Mouse (Mus musculus) T-helper 2 cell (primary cell): ENCODE results near the gene Vegfc.

Experiments
- in situ Hi-C: fragments of 300-600 bp; cut with MboI, MseI; formaldehyde crosslinking; loops from one replicate; pipeline ENCODE4 v1.15.1; 2025; ENCODE audit warnings: high pct_unique_total_duplicates

The Vegfc gene

GRCm38 (mm10) chr8:54185336-54185735 lies 107.9 kb downstream of the Vegfc start:
- in situ Hi-C loops = loop anchor here (25.0 kb wide), 1 partner anchor 302 kb away; no protein-coding TSS in a partner anchor

- in situ Hi-C loops = loop anchor here (25.0 kb wide), 1 partner anchor 301 kb away; no protein-coding TSS in a partner anchor
These were observed 108.5 kb downstream of the Vegfc start for GRCm38 (mm10) chr8:54185927-54186326.

GRCm38 (mm10) chr8:54216250-54216649 lies 138.8 kb downstream of the Vegfc start:
- in situ Hi-C loops = no loop called here

- in situ Hi-C loops = loop anchor here (10.0 kb wide), 1 partner anchor 176 kb away; no protein-coding TSS in a partner anchor
These were observed 151.4 kb downstream of the Vegfc start for GRCm38 (mm10) chr8:54228801-54229204.

GRCm38 (mm10) chr8:54230638-54231037 lies 153.2 kb downstream of the Vegfc start:
- in situ Hi-C loops = no loop called here

GRCm38 (mm10) chr8:54233316-54233715 lies 155.9 kb downstream of the Vegfc start:
- in situ Hi-C loops = no loop called here
